Mouse (Mus musculus) liver, embryonic 11.5 days (tissue): ENCODE data around the gene Etl4. TPM values are rescaled to one million over a fixed set of nuclear protein-coding genes. Genes with fewer than 3 reads are reported as not detected.
"Not testable (repeated sequence)": the region's sequence is repeated elsewhere in the genome, so short reads cannot be mapped to it uniquely, and the experiment has no call there.

ENCODE experiments used
- ATAC-seq: fragments of 200-750 bp; cut with Nextera tagmentation; replicated peaks from 2 replicates; pipeline ENCODE4 v1.8.0; 2017; ENCODE audit warnings: moderate number of reproducible peaks, mild to moderate bottlenecking, moderate TSS enrichment, moderate library complexity; ENCODE audit not compliant: low FRiP score
- DNase-seq: peaks from one replicate; pipeline ENCODE4 v3.0.0-alpha.2; 2017; ENCODE audit warnings: low spot score
- H3K27ac ChIP-seq: fragments of 300-500 bp; sonication (generic); 2 replicates; pipeline ENCODE4 v1.5.1; 2014; ENCODE audit warnings: mild to moderate bottlenecking, low read depth, low read length, control low read depth
- H3K27me3 ChIP-seq: fragments of 300-500 bp; sonication (generic); replicated peaks from 2 replicates; pipeline ENCODE4 v1.6.1; 2014; ENCODE audit warnings: low read length, mixed read lengths; ENCODE audit not compliant: control insufficient read depth, insufficient read depth
- H3K36me3 ChIP-seq: fragments of 300-500 bp; sonication (generic); 2 replicates; pipeline ENCODE4 v1.6.1; 2014; ENCODE audit warnings: mild to moderate bottlenecking, low read length, moderate library complexity, mixed read lengths; ENCODE audit not compliant: control insufficient read depth, insufficient read depth
- H3K4me1 ChIP-seq: fragments of 300-500 bp; sonication (generic); replicated peaks from 2 replicates; pipeline ENCODE4 v1.6.1; 2014; ENCODE audit warnings: low read length, mixed read lengths; ENCODE audit not compliant: control insufficient read depth, insufficient read depth
- H3K4me2 ChIP-seq: fragments of 300-500 bp; sonication (generic); 2 replicates; pipeline ENCODE4 v1.6.1; 2014; ENCODE audit warnings: mild to moderate bottlenecking, control low read depth, moderate library complexity
- H3K4me3 ChIP-seq: fragments of 300-500 bp; sonication (generic); 2 replicates; pipeline ENCODE4 v1.5.1; 2014; ENCODE audit warnings: low read depth, low read length, control low read depth
- H3K9ac ChIP-seq: fragments of 300-500 bp; sonication (generic); 2 replicates; pipeline ENCODE4 v1.6.1; 2014; ENCODE audit warnings: low read depth, low read length, control low read depth
- H3K9me3 ChIP-seq: fragments of 300-500 bp; sonication (generic); 2 replicates; pipeline ENCODE4 v1.6.1; 2016; ENCODE audit warnings: low read length, inconsistent platforms, mixed read lengths; ENCODE audit not compliant: control insufficient read depth
- WGBS: fragments of 180-500 bp; shearing (Covaris S2); extraction: QIAGEN DNeasy Blood & Tissue Kit; methylation state at CpG from one replicate; pipeline ENCODE4 v1.1.7; 2014; 5-methylcytosine and 5-hydroxymethylcytosine counted together
- polyA plus RNA-seq: library from polyadenylated mRNA; unstranded; fragments of >200 nt; fragmentation: Nextera tagmentation; extraction: Ambion mirVana; gene quantifications from 2 replicates; pipeline ENCODE4 v1.2.1, GENCODE M21; 2014

The Etl4 gene
- polyA plus RNA-seq, 1 experiment from 2014 or later, result 17.9 TPM

- not testable (repeated sequence) for H3K4me1 ChIP-seq, DNase-seq, H3K4me3 ChIP-seq, H3K9me3 ChIP-seq, H3K9ac ChIP-seq, ATAC-seq, H3K27me3 ChIP-seq, H3K36me3 ChIP-seq, H3K4me2 ChIP-seq, H3K27ac ChIP-seq
- WGBS, result 86% methylated on average over 3 of the region's 3 CpGs
Observed at GRCm38 (mm10) chr2:20177236-20177635, 267.7 kb downstream of the Etl4 start.

GRCm38 (mm10) chr2:20180561-20180960 is 271.0 kb downstream of the Etl4 start:
- H3K9ac ChIP-seq, DNase-seq, H3K4me1 ChIP-seq, ATAC-seq, H3K27me3 ChIP-seq, H3K27ac ChIP-seq, H3K4me3 ChIP-seq, H3K4me2 ChIP-seq, H3K36me3 ChIP-seq, H3K9me3 ChIP-seq: not testable (repeated sequence)
- WGBS, result 86% methylated on average over 5 of the region's 5 CpGs

- not testable (repeated sequence) for H3K27me3 ChIP-seq, H3K27ac ChIP-seq, H3K9ac ChIP-seq, DNase-seq, H3K36me3 ChIP-seq, H3K9me3 ChIP-seq, H3K4me1 ChIP-seq, ATAC-seq, H3K4me3 ChIP-seq, H3K4me2 ChIP-seq
- WGBS, result 83% methylated on average over 7 of the region's 7 CpGs
Observed at GRCm38 (mm10) chr2:20187223-20187622, 277.6 kb downstream of the Etl4 start.

- Histone ChIP-seq H3K9me3 (no peaks in the 10 kb centered on the region), H3K4me3 (no peak overlapping the region), H3K27ac (no peak overlapping the region), H3K4me2 (no peak overlapping the region), H3K36me3 (no peaks in the 10 kb centered on the region), H3K27me3 (no peaks in the 10 kb centered on the region), H3K9ac (no peak overlapping the region), H3K4me1 (no peaks in the 10 kb centered on the region)
- DNase-seq (no peak), ATAC-seq (no peak)
- 81% methylated on average over 7 of the region's 7 CpGs for WGBS
Observed at GRCm38 (mm10) chr2:20203011-20203410, 293.4 kb downstream of the Etl4 start.

GRCm38 (mm10) chr2:20206647-20207046 is 297.1 kb downstream of the Etl4 start:
- ATAC-seq (no peak), DNase-seq (no peak)
- Histone ChIP-seq H3K4me1 (no peaks in the 10 kb centered on the region), H3K36me3 (no peaks in the 10 kb centered on the region), H3K4me3 (no peak overlapping the region), H3K9me3 (no peaks in the 10 kb centered on the region), H3K27ac (no peak overlapping the region), H3K9ac (no peak overlapping the region), H3K27me3 (no peaks in the 10 kb centered on the region), H3K4me2 (no peak overlapping the region)
- 33% methylated on average over 1 of the region's 1 CpGs for WGBS

GRCm38 (mm10) chr2:20208683-20209194 is 299.2 kb downstream of the Etl4 start:
- H3K4me2 ChIP-seq, result no peak overlapping the region
- no peaks in the 10 kb centered on the region for H3K27me3 ChIP-seq
- H3K36me3 ChIP-seq, result no peaks in the 10 kb centered on the region
- no peak overlapping the region for H3K9ac ChIP-seq
- H3K27ac ChIP-seq, result no peak overlapping the region
- no peak for ATAC-seq
- no peak for DNase-seq
- H3K4me3 ChIP-seq, result no peak overlapping the region
- no peaks in the 10 kb centered on the region for H3K9me3 ChIP-seq
- 67% methylated on average over 3 of the region's 3 CpGs for WGBS
- no peaks in the 10 kb centered on the region for H3K4me1 ChIP-seq

- no peak for ATAC-seq
- Histone ChIP-seq H3K4me2 (no peak overlapping the region), H3K27me3 (no peaks in the 10 kb centered on the region), H3K27ac (no peak overlapping the region), H3K9ac (no peak overlapping the region), H3K4me1 (no peaks in the 10 kb centered on the region), H3K9me3 (no peaks in the 10 kb centered on the region), H3K36me3 (no peaks in the 10 kb centered on the region), H3K4me3 (no peak overlapping the region)
- DNase-seq, result no peak
- 56% methylated on average over 4 of the region's 4 CpGs for WGBS
Observed at GRCm38 (mm10) chr2:20209359-20209758, 299.8 kb downstream of the Etl4 start.

- WGBS, result 79% methylated on average over 2 of the region's 2 CpGs
- Histone ChIP-seq H3K27ac (no peak overlapping the region), H3K9ac (no peak overlapping the region), H3K36me3 (no peaks in the 10 kb centered on the region), H3K27me3 (no peaks in the 10 kb centered on the region), H3K4me3 (no peak overlapping the region), H3K4me1 (no peaks in the 10 kb centered on the region), H3K9me3 (no peaks in the 10 kb centered on the region), H3K4me2 (no peak overlapping the region)
- ATAC-seq, result no peak
- DNase-seq, result no peak
Observed at GRCm38 (mm10) chr2:20216275-20216674, 306.7 kb downstream of the Etl4 start.

GRCm38 (mm10) chr2:20216686-20217437 is 307.3 kb downstream of the Etl4 start:
- no peak overlapping the region for H3K4me2 ChIP-seq
- no peak overlapping the region for H3K9ac ChIP-seq
- WGBS, result 84% methylated on average over 5 of the region's 5 CpGs
- ATAC-seq (no peak), DNase-seq (no peak)
- no peak overlapping the region for H3K27ac ChIP-seq
- H3K9me3 ChIP-seq, result no peaks in the 10 kb centered on the region
- H3K27me3 ChIP-seq, result no peaks in the 10 kb centered on the region
- H3K36me3 ChIP-seq, result no peaks in the 10 kb centered on the region
- no peak overlapping the region for H3K4me3 ChIP-seq
- H3K4me1 ChIP-seq, result no peaks in the 10 kb centered on the region
